Mouse (Mus musculus) E14TG2a.4 (cell line): ENCODE measurements around the gene Atp5h.

Experiments
- H3K27me3 ChIP-seq: 2 replicates; pipeline ENCODE4 v1.6.1; 2014; ENCODE audit warnings: low read length, control low read depth; ENCODE audit not compliant: insufficient read depth
- H3K36me3 ChIP-seq: 2 replicates; pipeline ENCODE4 v1.6.1; 2014; ENCODE audit warnings: low read length, control low read depth; ENCODE audit not compliant: insufficient read depth
- H3K4me1 ChIP-seq: replicated peaks from 2 replicates; pipeline ENCODE4 v1.6.1; 2014; ENCODE audit warnings: low read depth, low read length, control low read depth
- H3K4me3 ChIP-seq: replicated peaks from 2 replicates; pipeline ENCODE4 v1.5.1; 2014; ENCODE audit warnings: mild to moderate bottlenecking, low read length
- H3K9me3 ChIP-seq: 2 replicates; pipeline ENCODE4 v1.6.1; 2014; ENCODE audit warnings: low read length, control low read depth
- CTCF ChIP-seq: conservative IDR thresholded peaks from 2 replicates; pipeline ENCODE4 v1.5.1; 2014; ENCODE audit warnings: low read length
- NANOG ChIP-seq: IDR thresholded peaks from 2 replicates; pipeline ENCODE4 v1.6.1; 2014; ENCODE audit warnings: borderline replicate concordance, low read length, mixed read lengths
- POU5F1 ChIP-seq: IDR thresholded peaks from 2 replicates; pipeline ENCODE4 v1.6.1; 2014; ENCODE audit warnings: low read length, borderline replicate concordance

Gene Atp5h

DNA sequence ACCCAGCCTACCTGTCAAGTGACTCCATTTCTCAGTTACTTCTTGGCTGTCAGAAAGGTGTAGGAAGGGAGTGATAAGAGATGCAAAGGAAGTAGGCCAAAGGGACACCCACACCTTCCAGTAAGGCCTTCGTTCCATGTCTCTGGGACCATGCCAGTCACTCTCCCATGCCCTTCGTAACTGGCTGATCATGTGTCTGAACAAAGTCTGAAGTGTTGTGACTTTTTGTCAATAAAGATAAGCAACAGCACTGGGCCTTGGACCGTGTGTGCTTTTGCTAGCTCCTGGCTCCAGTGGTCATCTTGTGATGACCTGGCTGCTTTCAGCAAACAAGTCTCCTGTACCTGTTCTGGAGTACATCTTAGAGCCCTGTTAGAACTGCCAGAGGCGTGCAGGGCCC lies 13.1 kb upstream of the Atp5h start:
- no peak overlapping the region for H3K4me3 ChIP-seq
- no peak for TF ChIP-seq POU5F1
- no peak for TF ChIP-seq NANOG
- no peak for TF ChIP-seq CTCF

GRCm38 (mm10) chr11:115430561-115430960 lies 10.8 kb upstream of the Atp5h start:
- no peak for TF ChIP-seq NANOG
- no peak for TF ChIP-seq POU5F1
- no peak for TF ChIP-seq CTCF

More for the DNA sequence above, 13.1 kb upstream of the Atp5h start:
- H3K9me3 ChIP-seq: no peaks in the 10 kb centered on the region
- peaks cover 44% of the 10 kb centered on the region for H3K36me3 ChIP-seq
- peaks cover 43% of the 10 kb centered on the region for H3K4me1 ChIP-seq
- H3K27me3 ChIP-seq: peaks cover 17% of the 10 kb centered on the region

DNA sequence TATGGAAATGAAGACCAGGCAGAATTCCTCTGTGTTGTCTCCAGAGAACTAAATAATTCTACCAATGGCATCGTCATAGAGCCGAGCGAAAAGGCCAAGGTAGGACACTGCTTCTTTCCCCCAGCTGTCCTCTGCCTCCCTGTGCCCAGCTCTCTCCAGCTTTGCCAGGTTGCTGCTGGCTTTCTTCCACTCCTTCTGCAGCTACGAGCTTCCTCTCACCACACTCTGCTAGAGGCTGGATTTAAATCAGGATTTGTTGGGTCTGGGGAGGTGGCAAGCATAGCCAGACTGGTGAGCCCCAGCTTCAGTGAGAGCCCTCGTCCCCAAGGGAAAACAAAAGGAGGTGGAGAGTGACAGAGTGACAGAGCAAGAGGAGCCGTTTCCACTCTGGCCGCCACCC lies 9.5 kb upstream of the Atp5h start:
- Histone ChIP-seq H3K4me1 (peaks cover 36% of the 10 kb centered on the region), H3K4me3 (no peak overlapping the region), H3K27me3 (no peaks in the 10 kb centered on the region), H3K36me3 (peaks cover 66% of the 10 kb centered on the region), H3K9me3 (no peaks in the 10 kb centered on the region)
- TF ChIP-seq POU5F1 (no peak), NANOG (no peak), CTCF (no peak)

More at GRCm38 (mm10) chr11:115430561-115430960, 10.8 kb upstream of the Atp5h start:
- H3K27me3 ChIP-seq: 0 out of 2 replicates have a peak, but pooled peaks cover under 1% of the 10 kb centered on the region
- H3K4me3 ChIP-seq: peak overlapping the region; percentile 26; the same call in 1 of the 2 replicates
- peaks cover 48% of the 10 kb centered on the region for H3K4me1 ChIP-seq
- no peaks in the 10 kb centered on the region for H3K9me3 ChIP-seq
- H3K36me3 ChIP-seq: peaks cover 53% of the 10 kb centered on the region

DNA sequence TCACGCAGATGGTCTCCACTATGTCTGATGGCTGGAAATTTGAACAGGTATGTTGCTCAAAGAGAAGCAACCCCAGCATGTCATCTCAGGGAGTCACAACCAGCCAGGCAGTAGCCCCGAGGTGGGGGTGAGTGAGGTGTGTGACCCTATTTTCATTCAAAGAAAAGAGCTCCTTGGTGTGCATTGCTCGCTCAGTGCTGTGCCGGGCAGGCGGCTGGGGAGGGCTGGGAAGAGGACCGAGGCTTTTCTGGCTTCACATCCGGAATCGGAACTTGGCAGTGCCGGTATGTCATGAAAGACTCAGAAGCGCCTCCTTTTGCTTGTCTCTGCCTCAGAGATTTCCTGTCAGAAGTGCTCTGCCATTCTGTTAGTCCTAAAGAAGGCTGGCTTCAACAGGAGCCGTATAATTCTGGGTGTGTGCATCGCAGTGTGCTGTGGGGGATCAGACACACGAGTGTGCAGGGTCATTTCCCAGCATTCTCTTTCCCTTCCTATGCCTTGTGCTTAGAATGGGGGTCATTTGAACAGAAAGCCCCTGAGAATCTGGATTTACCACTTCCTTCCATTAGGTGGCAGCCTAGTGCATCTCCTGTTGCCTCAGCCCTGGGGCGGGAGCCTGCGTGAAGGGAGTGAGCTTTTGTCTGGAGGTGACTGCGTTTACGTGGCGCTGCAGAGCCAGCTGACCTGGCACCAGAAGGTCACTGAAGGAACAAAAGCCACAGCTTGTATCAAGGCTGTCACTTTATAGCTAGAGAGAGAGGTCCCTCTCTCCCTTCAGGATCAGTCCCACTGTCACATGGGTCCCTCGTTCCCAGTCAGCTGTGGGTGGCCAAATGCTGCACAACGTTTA lies 7.9 kb upstream of the Atp5h start:
- no peak for TF ChIP-seq POU5F1
- TF ChIP-seq CTCF: peak; percentile 61
- Histone ChIP-seq H3K36me3 (peaks cover 71% of the 10 kb centered on the region), H3K4me3 (peak overlapping the region; percentile 70), H3K9me3 (no peaks in the 10 kb centered on the region), H3K27me3 (no peaks in the 10 kb centered on the region), H3K4me1 (peaks cover 32% of the 10 kb centered on the region)

GRCm38 (mm10) chr11:115425671-115426070 lies 5.9 kb upstream of the Atp5h start:
- Histone ChIP-seq H3K9me3 (no peaks in the 10 kb centered on the region), H3K36me3 (peaks cover 54% of the 10 kb centered on the region), H3K4me1 (peaks cover 52% of the 10 kb centered on the region), H3K27me3 (no peaks in the 10 kb centered on the region), H3K4me3 (no peak overlapping the region)
- TF ChIP-seq POU5F1: no peak
- TF ChIP-seq NANOG: no peak
- no peak for TF ChIP-seq CTCF

- Histone ChIP-seq H3K36me3 (peaks cover 44% of the 10 kb centered on the region), H3K27me3 (no peaks in the 10 kb centered on the region), H3K9me3 (no peaks in the 10 kb centered on the region), H3K4me3 (no peak overlapping the region), H3K4me1 (peaks cover 49% of the 10 kb centered on the region)
- no peak for TF ChIP-seq CTCF
- TF ChIP-seq NANOG: no peak
Observed at GRCm38 (mm10) chr11:115424666-115425065, 4.9 kb upstream of the Atp5h start.

GRCm38 (mm10) chr11:115423091-115423490 lies 3.3 kb upstream of the Atp5h start:
- no peaks in the 10 kb centered on the region for H3K9me3 ChIP-seq
- H3K27me3 ChIP-seq: no peaks in the 10 kb centered on the region
- peaks cover 37% of the 10 kb centered on the region for H3K36me3 ChIP-seq
- peaks cover 53% of the 10 kb centered on the region for H3K4me1 ChIP-seq
- TF ChIP-seq CTCF: no peak
- H3K4me3 ChIP-seq: no peak overlapping the region

- Histone ChIP-seq H3K9me3 (no peaks in the 10 kb centered on the region), H3K36me3 (peaks cover 48% of the 10 kb centered on the region), H3K4me1 (peaks cover 53% of the 10 kb centered on the region), H3K4me3 (peak overlapping the region; percentile 21), H3K27me3 (no peaks in the 10 kb centered on the region)
- TF ChIP-seq CTCF (no peak), POU5F1 (no peak), NANOG (no peak)
Observed at GRCm38 (mm10) chr11:115421972-115422371, 2.2 kb upstream of the Atp5h start.

GRCm38 (mm10) chr11:115421328-115421727 lies 1.6 kb upstream of the Atp5h start:
- H3K36me3 ChIP-seq: peaks cover 49% of the 10 kb centered on the region
- peak overlapping the region; percentile 98 for H3K4me3 ChIP-seq
- H3K9me3 ChIP-seq: no peaks in the 10 kb centered on the region
- H3K4me1 ChIP-seq: peaks cover 53% of the 10 kb centered on the region
- H3K27me3 ChIP-seq: no peaks in the 10 kb centered on the region
- TF ChIP-seq NANOG (no peak), CTCF (no peak), POU5F1 (no peak)
